Mouse (Mus musculus): ENCODE data around the gene Cnr2. TPM values are rescaled to one million over a fixed set of nuclear protein-coding genes. Genes with fewer than 3 reads are reported as not detected.

Gene Cnr2
- polyA plus RNA-seq, 1 experiment = not detected

- H3K27ac ChIP-seq (ENCODE audit: insufficient read depth, low read depth, low read length) = peak overlapping the region; percentile 96
- H3K4me1 ChIP-seq (ENCODE audit: control insufficient read depth, insufficient read depth, low read length) = peaks cover 7% of the 10 kb centered on the region
- TF ChIP-seq CTCF (IDR thresholded peaks at IDR 0.05; ENCODE audit: insufficient read depth, low read depth, low read length) (no peak), POLR2A (IDR thresholded peaks at IDR 0.05; ENCODE audit: insufficient read depth, low read depth, low read length) (no peak)
- under 1% methylated on average over 90 of the region's 91 CpGs for WGBS
- peak overlapping the region; percentile 91 for H3K4me3 ChIP-seq (ENCODE audit: insufficient read depth, low read depth, low read length)
Measured at GRCm38 (mm10) chr4:135856223-135857091, 38.7 kb upstream of the Cnr2 start.

DNA sequence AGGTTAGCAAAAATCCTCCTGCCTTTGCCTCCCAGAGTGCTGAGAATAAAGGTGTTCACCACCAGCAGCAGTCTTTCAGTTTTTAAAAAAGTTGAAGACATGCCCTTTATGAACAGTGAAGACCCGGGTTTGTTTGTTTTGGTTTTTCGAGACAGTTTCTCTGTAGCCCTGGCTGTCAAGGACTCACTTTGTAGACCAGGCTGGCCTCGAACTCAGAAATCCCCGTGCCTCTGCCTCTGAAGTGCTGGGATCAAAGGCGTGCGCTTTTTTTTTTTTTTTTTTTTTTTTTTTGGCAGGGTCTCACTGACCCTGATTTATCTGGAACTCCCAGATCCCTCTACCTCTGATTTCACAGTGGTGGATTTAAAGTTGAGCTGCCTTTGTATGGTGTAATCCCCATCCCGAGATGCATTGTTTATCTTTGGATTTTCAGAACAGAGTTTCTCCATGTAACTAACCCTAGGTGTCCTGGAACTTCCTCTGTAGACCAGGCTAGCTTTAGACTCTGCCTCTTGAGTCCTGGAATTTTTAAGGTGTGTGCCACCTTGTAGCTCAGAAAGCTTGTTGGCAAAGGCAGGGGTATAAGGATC is 37.5 kb upstream of the Cnr2 start:
- Histone ChIP-seq H3K4me1 (ENCODE audit: control insufficient read depth, insufficient read depth, low read length) (peaks cover 7% of the 10 kb centered on the region), H3K27ac (ENCODE audit: insufficient read depth, low read depth, low read length) (no peak overlapping the region), H3K4me3 (ENCODE audit: insufficient read depth, low read depth, low read length) (no peak overlapping the region)
- WGBS = 2% methylated on average over 7 of the region's 7 CpGs
- TF ChIP-seq POLR2A (IDR thresholded peaks at IDR 0.05; ENCODE audit: insufficient read depth, low read depth, low read length) = no peak

DNA sequence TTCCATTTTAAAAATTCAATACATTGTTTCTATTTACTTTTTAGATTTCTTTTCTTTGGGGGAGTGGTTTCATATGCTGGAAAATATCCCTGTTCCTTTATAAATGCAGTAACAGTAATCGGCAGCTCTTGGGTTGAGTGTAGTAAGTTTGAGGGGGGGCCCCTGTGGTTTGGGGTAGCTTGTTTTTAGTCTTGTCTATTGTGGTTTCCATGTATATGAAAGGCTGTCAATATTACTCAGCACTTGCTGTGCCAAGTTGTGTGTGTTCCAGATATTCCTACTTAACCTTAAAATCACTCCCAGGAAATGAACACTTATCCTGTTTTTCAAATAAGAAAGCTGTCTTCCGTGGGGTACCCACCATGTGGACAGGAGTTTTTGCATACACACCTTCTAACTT is 26.2 kb upstream of the Cnr2 start:
- no peak overlapping the region for H3K4me3 ChIP-seq (ENCODE audit: insufficient read depth, low read depth, low read length)
- TF ChIP-seq CTCF (IDR thresholded peaks at IDR 0.05; ENCODE audit: insufficient read depth, low read depth, low read length) (no peak), POLR2A (IDR thresholded peaks at IDR 0.05; ENCODE audit: insufficient read depth, low read depth, low read length) (no peak)
- no peaks in the 10 kb centered on the region for H3K4me1 ChIP-seq (ENCODE audit: control insufficient read depth, insufficient read depth, low read length)
- 34% methylated on average over 2 of the region's 2 CpGs for WGBS
- H3K27ac ChIP-seq (ENCODE audit: insufficient read depth, low read depth, low read length) = no peak overlapping the region

DNA sequence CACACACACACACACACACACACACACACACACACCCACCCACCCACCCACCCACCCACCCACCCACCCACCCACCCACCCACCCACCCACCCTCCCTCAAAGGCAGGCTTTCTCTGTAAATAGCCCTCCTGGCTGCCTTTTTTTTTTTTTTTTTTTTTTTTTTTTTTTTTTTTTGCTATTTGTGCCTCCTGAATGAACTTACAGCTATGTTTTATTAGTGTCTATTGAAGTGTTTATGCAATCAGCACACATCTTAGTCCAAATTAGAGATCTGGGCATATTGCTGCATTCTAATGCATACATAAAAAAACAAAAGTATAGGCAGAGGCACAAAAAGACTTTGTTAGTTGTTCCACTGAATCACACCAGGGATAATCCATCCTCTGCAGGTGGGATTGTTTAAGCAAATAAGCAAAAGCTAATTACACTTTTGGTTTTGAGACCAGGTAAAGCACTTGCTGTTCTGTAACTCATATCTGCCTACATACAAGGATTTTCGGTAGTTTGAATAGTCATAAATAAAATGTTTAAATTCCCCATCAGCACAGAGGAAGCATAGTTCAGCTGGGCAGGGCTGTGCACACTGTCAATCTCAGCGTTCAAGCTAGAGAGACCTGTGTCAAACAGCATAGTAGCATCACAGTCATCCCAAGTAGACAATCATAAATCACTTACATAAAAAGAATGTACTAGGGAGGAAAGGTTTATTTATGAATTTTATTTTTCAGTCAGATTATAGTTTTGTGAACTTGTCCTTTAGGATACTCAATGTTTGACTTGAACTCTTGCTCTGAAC is 24.8 kb upstream of the Cnr2 start:
- TF ChIP-seq CTCF (IDR thresholded peaks at IDR 0.05; ENCODE audit: insufficient read depth, low read depth, low read length) = no peak
- no peak for TF ChIP-seq POLR2A (IDR thresholded peaks at IDR 0.05; ENCODE audit: insufficient read depth, low read depth, low read length)
- H3K4me3 ChIP-seq (ENCODE audit: insufficient read depth, low read depth, low read length) = no peak overlapping the region
- H3K4me1 ChIP-seq (ENCODE audit: control insufficient read depth, insufficient read depth, low read length) = peaks cover 5% of the 10 kb centered on the region
- 8% methylated on average over 2 of the region's 2 CpGs for WGBS
- no peak overlapping the region for H3K27ac ChIP-seq (ENCODE audit: insufficient read depth, low read depth, low read length)

GRCm38 (mm10) chr4:135872015-135872414 is 23.2 kb upstream of the Cnr2 start:
- WGBS = 24% methylated on average over 3 of the region's 3 CpGs
- no peak for TF ChIP-seq CTCF (IDR thresholded peaks at IDR 0.05; ENCODE audit: insufficient read depth, low read depth, low read length)
- no peak for TF ChIP-seq POLR2A (IDR thresholded peaks at IDR 0.05; ENCODE audit: insufficient read depth, low read depth, low read length)
- no peak overlapping the region for H3K4me3 ChIP-seq (ENCODE audit: insufficient read depth, low read depth, low read length)
- peaks cover 17% of the 10 kb centered on the region for H3K4me1 ChIP-seq (ENCODE audit: control insufficient read depth, insufficient read depth, low read length)
- no peak overlapping the region for H3K27ac ChIP-seq (ENCODE audit: insufficient read depth, low read depth, low read length)

GRCm38 (mm10) chr4:135872589-135873391 is 22.4 kb upstream of the Cnr2 start:
- peak overlapping the region; percentile 96 for H3K4me3 ChIP-seq (ENCODE audit: insufficient read depth, low read depth, low read length)
- peak overlapping the region; percentile 99 for H3K27ac ChIP-seq (ENCODE audit: insufficient read depth, low read depth, low read length)
- 2% methylated on average over 17 of the region's 17 CpGs for WGBS
- peaks cover 18% of the 10 kb centered on the region for H3K4me1 ChIP-seq (ENCODE audit: control insufficient read depth, insufficient read depth, low read length)
- TF ChIP-seq POLR2A (IDR thresholded peaks at IDR 0.05; ENCODE audit: insufficient read depth, low read depth, low read length) = no peak
- TF ChIP-seq CTCF (IDR thresholded peaks at IDR 0.05; ENCODE audit: insufficient read depth, low read depth, low read length) = no peak

DNA sequence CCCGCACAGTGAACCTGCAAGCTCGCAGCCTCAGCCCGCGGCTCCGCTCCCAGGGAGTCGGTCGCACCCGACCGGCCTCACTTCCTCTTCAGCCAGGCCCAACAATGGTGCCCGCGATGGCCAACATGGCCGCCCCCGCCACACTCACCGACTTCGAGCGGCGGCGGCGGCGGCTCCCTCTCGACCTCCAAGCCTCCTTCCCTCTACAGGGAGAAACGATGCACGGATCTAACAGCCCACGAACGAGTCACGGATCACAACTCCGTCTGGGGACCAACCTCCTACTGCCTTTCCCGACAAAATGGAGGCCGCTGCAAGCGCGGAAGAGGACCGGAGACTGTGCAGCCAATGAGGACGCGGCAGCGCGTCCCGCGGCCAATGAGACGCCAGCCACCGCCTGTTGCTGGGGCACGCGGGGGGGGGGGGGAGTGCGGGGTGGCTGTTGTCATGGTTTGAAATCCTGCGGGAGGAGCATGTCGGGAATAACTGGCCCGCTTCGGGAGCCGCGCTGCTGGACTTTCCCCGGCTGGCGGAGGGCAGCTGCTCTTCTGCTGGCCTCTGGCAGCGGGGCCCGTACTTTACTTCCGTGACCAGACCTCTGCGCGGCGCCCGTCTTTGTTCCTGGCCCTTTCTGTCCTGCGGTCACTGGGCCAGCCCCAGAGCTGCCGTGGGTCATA is 21.5 kb upstream of the Cnr2 start, which contains the start of gene Pnrc2:
Gene Pnrc2, minus strand, starts transcription at position 325 of the 677 bp plus-strand sequence.
- H3K4me3 ChIP-seq (ENCODE audit: insufficient read depth, low read depth, low read length) = peak within 1 kb of the TSS; percentile 96
- peak within 1 kb of the TSS; percentile 99 for H3K27ac ChIP-seq (ENCODE audit: insufficient read depth, low read depth, low read length)
- TF ChIP-seq CTCF (IDR thresholded peaks at IDR 0.05; ENCODE audit: insufficient read depth, low read depth, low read length) = no peak
- TF ChIP-seq POLR2A (IDR thresholded peaks at IDR 0.05; ENCODE audit: insufficient read depth, low read depth, low read length) = peak; percentile 87
- H3K4me1 ChIP-seq (ENCODE audit: control insufficient read depth, insufficient read depth, low read length) = peaks cover 18% of the 10 kb centered on the region
- WGBS = under 1% methylated on average over 60 of the region's 60 CpGs

All from olfactory bulb, adult 2 months (tissue).